Mouse (Mus musculus): ENCODE results near the gene Fibp. TPM values are rescaled to one million over a fixed set of nuclear protein-coding genes. Genes with fewer than 3 reads are reported as not detected.

Gene Fibp
- polyA plus RNA-seq, 1 experiment from 2014 or later: 151 TPM

GRCm38 (mm10) chr19:5422267-5422666 is 38.1 kb upstream of the Fibp start:
- DNase-seq (ENCODE audit: low spot score): no peak
- WGBS: 83% methylated on average over 10 of the region's 10 CpGs

GRCm38 (mm10) chr19:5422895-5423443 is 37.4 kb upstream of the Fibp start:
- no peak for ATAC-seq (ENCODE audit: low FRiP score)
- Histone ChIP-seq H3K9me3 (ENCODE audit: control insufficient read depth, low read length) (no peaks in the 10 kb centered on the region), H3K4me2 (replicated peaks) (peak overlapping the region; percentile 76), H3K4me1 (replicated peaks; ENCODE audit: control insufficient read depth, insufficient read depth, low read length) (peaks cover 24% of the 10 kb centered on the region), H3K9ac (peak overlapping the region; percentile 94), H3K36me3 (replicated peaks; ENCODE audit: control insufficient read depth, insufficient read depth) (peaks cover 53% of the 10 kb centered on the region), H3K4me3 (replicated peaks; ENCODE audit: low read length) (peak overlapping the region; percentile 79), H3K27me3 (ENCODE audit: control insufficient read depth, insufficient read depth, low read length) (no peaks in the 10 kb centered on the region), H3K27ac (no peak overlapping the region)
- DNase-seq (ENCODE audit: low spot score): no peak
- 67% methylated on average over 9 of the region's 9 CpGs for WGBS

More at GRCm38 (mm10) chr19:5422267-5422666, 38.1 kb upstream of the Fibp start:
- peaks cover 51% of the 10 kb centered on the region for H3K36me3 ChIP-seq (replicated peaks; ENCODE audit: control insufficient read depth, insufficient read depth)
- H3K4me1 ChIP-seq (replicated peaks; ENCODE audit: control insufficient read depth, insufficient read depth, low read length): peaks cover 24% of the 10 kb centered on the region
- no peak overlapping the region for H3K4me2 ChIP-seq (replicated peaks)
- no peaks in the 10 kb centered on the region for H3K27me3 ChIP-seq (ENCODE audit: control insufficient read depth, insufficient read depth, low read length)
- no peak overlapping the region for H3K9ac ChIP-seq
- no peak overlapping the region for H3K4me3 ChIP-seq (replicated peaks; ENCODE audit: low read length)
- ATAC-seq (ENCODE audit: low FRiP score): no peak
- no peaks in the 10 kb centered on the region for H3K9me3 ChIP-seq (ENCODE audit: control insufficient read depth, low read length)
- no peak overlapping the region for H3K27ac ChIP-seq

- WGBS: 67% methylated on average over 12 of the region's 12 CpGs
- Histone ChIP-seq H3K4me1 (replicated peaks; ENCODE audit: control insufficient read depth, insufficient read depth, low read length) (peaks cover 24% of the 10 kb centered on the region), H3K4me2 (replicated peaks) (peak overlapping the region; percentile 76), H3K4me3 (replicated peaks; ENCODE audit: low read length) (peak overlapping the region; percentile 79), H3K27me3 (ENCODE audit: control insufficient read depth, insufficient read depth, low read length) (no peaks in the 10 kb centered on the region), H3K9ac (peak overlapping the region; percentile 94), H3K36me3 (replicated peaks; ENCODE audit: control insufficient read depth, insufficient read depth) (peaks cover 57% of the 10 kb centered on the region), H3K9me3 (ENCODE audit: control insufficient read depth, low read length) (no peaks in the 10 kb centered on the region), H3K27ac (peak overlapping the region; percentile 94; the same call in 1 of the 2 replicates)
- DNase-seq (ENCODE audit: low spot score) (no peak), ATAC-seq (ENCODE audit: low FRiP score) (no peak)
Observed at GRCm38 (mm10) chr19:5423561-5423960, 36.9 kb upstream of the Fibp start.

DNA sequence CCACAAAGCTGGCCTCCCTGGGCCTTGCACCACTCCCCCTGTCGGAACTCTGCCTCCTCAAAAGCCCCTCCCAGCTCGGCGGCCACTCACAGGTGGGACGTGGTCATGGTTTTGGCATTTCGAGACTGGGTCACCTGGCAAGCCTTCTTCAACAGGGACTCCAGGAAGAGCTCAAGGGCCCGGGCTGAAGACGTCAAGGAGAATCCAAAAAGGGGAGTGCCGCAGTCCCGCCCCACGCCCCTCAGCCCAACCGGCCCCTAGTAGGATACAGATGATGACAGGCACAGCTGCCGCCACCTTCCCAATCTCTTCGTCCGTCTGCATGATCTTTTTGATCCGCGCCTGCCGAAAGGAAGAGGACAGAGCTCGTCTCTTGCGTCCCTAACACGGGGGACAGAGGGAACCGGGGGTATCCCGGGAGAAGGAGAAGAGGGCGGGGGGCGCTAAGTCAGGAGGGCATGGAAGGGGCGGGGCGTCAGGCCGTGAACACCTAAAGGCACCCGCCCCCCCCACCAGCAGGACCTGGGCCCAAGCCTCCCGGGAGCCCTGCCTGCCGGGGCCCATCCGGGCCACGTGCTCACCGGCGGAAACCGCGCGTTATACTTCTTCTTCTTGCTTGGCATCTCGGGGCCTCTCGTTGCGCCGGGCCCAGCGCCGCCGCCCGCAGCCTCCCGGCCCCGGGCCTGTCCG is 36.2 kb upstream of the Fibp start:
- H3K9me3 ChIP-seq (ENCODE audit: control insufficient read depth, low read length): no peaks in the 10 kb centered on the region
- peak overlapping the region; percentile 94 for H3K9ac ChIP-seq
- peaks cover 58% of the 10 kb centered on the region for H3K36me3 ChIP-seq (replicated peaks; ENCODE audit: control insufficient read depth, insufficient read depth)
- H3K4me1 ChIP-seq (replicated peaks; ENCODE audit: control insufficient read depth, insufficient read depth, low read length): peaks cover 24% of the 10 kb centered on the region
- peak overlapping the region; percentile 76 for H3K4me2 ChIP-seq (replicated peaks)
- peak overlapping the region; percentile 79 for H3K4me3 ChIP-seq (replicated peaks; ENCODE audit: low read length)
- H3K27ac ChIP-seq: peak overlapping the region; percentile 94
- H3K27me3 ChIP-seq (ENCODE audit: control insufficient read depth, insufficient read depth, low read length): no peaks in the 10 kb centered on the region
- WGBS: 1% methylated on average over 45 of the region's 48 CpGs
- DNase-seq (ENCODE audit: low spot score) (no peak), ATAC-seq (ENCODE audit: low FRiP score) (peak; percentile 47; the same call in 1 of the 2 replicates)

DNA sequence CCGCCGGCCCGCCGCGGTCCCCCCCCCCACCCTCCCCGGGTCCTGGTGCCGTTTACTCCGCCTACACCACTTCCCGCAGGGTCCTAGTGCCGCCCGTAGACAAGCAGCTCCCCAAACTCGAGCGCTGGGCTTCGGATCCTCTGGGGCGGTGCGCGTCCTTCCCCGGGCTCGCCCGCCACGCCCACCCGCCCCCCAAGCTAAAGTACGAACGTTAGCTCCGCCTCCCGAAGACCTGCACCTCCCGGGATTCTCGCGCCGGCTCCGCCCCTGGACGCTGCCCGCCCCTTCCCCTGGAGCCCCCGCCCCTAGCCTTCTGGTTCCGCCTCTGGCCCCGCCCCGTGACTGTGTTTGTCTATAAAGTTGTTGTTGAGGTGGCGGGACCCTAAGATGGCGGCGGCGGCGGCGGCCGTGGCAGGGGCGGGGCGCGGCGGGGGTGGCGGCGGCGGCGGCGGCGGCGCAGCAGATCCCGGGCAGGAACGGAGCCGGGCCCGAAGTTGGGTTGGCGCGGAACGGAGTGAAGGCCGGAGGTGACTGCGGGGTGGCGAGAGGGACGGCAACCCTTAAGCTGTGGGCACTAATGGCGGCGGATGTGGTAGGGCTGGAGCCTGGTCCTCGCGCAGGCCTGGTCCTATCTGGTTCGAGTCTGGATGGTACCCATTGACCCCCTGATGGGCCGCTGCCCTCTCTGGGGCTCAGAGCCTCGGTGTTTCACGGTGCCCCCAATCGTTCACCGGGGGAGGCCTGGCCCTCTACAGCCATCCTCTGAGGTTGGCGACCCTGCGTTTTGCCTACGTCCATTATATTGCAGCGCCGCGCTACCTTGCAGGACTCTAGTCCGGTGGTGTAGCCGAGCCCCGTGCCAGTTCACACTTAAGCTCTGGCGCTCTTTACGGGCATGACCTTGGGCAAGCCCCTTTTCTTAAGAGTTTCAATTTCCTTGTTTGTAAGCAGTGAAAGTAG is 35.4 kb upstream of the Fibp start, which contains the start of the genes Drap1 and AI837181:
Gene Drap1, minus strand, starts transcription at position 198 of the 960 bp plus-strand sequence.
Gene AI837181, plus strand, starts transcription at position 363 of the 960 bp plus-strand sequence.
- Histone ChIP-seq H3K27me3 (ENCODE audit: control insufficient read depth, insufficient read depth, low read length) (no peaks in the 10 kb centered on the region), H3K4me1 (replicated peaks; ENCODE audit: control insufficient read depth, insufficient read depth, low read length) (peaks cover 24% of the 10 kb centered on the region), H3K9ac (peak within 1 kb of the TSS; percentile 94), H3K27ac (peak within 1 kb of the TSS; percentile 94), H3K4me2 (replicated peaks) (peak within 1 kb of the TSS; percentile 90), H3K4me3 (replicated peaks; ENCODE audit: low read length) (peak within 1 kb of the TSS; percentile 79), H3K9me3 (ENCODE audit: control insufficient read depth, low read length) (no peaks in the 10 kb centered on the region), H3K36me3 (replicated peaks; ENCODE audit: control insufficient read depth, insufficient read depth) (peaks cover 50% of the 10 kb centered on the region)
- WGBS: under 1% methylated on average over 82 of the region's 87 CpGs
- ATAC-seq (ENCODE audit: low FRiP score) (peak; percentile 93), DNase-seq (ENCODE audit: low spot score) (peak; percentile 96)

- no peaks in the 10 kb centered on the region for H3K27me3 ChIP-seq (ENCODE audit: control insufficient read depth, insufficient read depth, low read length)
- no peak for DNase-seq (ENCODE audit: low spot score)
- ATAC-seq (ENCODE audit: low FRiP score): no peak
- peak overlapping the region; percentile 79 for H3K4me3 ChIP-seq (replicated peaks; ENCODE audit: low read length)
- 94% methylated on average over 18 of the region's 18 CpGs for WGBS
- peaks cover 40% of the 10 kb centered on the region for H3K36me3 ChIP-seq (replicated peaks; ENCODE audit: control insufficient read depth, insufficient read depth)
- H3K9ac ChIP-seq: peak overlapping the region; percentile 94
- peak overlapping the region; percentile 90 for H3K4me2 ChIP-seq (replicated peaks)
- peak overlapping the region; percentile 94; the same call in 1 of the 2 replicates for H3K27ac ChIP-seq
- H3K4me1 ChIP-seq (replicated peaks; ENCODE audit: control insufficient read depth, insufficient read depth, low read length): peaks cover 24% of the 10 kb centered on the region
- H3K9me3 ChIP-seq (ENCODE audit: control insufficient read depth, low read length): no peaks in the 10 kb centered on the region
Observed at GRCm38 (mm10) chr19:5425906-5426565, 34.4 kb upstream of the Fibp start.

GRCm38 (mm10) chr19:5426640-5427290 is 33.6 kb upstream of the Fibp start:
- ATAC-seq (ENCODE audit: low FRiP score): no peak
- H3K9ac ChIP-seq: no peak overlapping the region
- H3K27me3 ChIP-seq (ENCODE audit: control insufficient read depth, insufficient read depth, low read length): no peaks in the 10 kb centered on the region
- WGBS: 95% methylated on average over 13 of the region's 13 CpGs
- peaks cover 24% of the 10 kb centered on the region for H3K4me1 ChIP-seq (replicated peaks; ENCODE audit: control insufficient read depth, insufficient read depth, low read length)
- H3K4me2 ChIP-seq (replicated peaks): peak overlapping the region; percentile 90
- no peak overlapping the region for H3K4me3 ChIP-seq (replicated peaks; ENCODE audit: low read length)
- H3K36me3 ChIP-seq (replicated peaks; ENCODE audit: control insufficient read depth, insufficient read depth): peaks cover 33% of the 10 kb centered on the region
- no peaks in the 10 kb centered on the region for H3K9me3 ChIP-seq (ENCODE audit: control insufficient read depth, low read length)
- no peak overlapping the region for H3K27ac ChIP-seq
- DNase-seq (ENCODE audit: low spot score): no peak

DNA sequence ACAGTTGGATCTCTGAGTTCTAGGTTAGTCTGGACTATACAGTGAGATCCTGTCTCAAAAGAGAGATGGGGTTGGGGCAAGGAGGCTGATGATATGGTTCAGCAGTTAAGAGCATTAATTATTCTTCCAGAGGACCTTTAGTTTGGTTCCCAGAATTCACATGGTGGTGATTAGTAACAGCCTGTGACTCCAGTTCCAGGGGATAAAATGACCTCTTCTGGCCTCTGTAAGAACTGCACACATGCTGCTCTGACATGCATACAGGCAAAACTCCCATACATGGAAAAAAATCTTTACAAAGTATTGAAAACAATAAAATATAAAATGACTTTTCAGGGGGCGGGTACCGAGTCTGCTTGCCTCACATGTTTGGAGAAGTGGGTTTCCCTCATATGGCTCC is 32.3 kb upstream of the Fibp start:
- Histone ChIP-seq H3K4me3 (replicated peaks; ENCODE audit: low read length) (no peak overlapping the region), H3K4me1 (replicated peaks; ENCODE audit: control insufficient read depth, insufficient read depth, low read length) (peaks cover 20% of the 10 kb centered on the region), H3K9me3 (ENCODE audit: control insufficient read depth, low read length) (no peaks in the 10 kb centered on the region), H3K4me2 (replicated peaks) (no peak overlapping the region), H3K27me3 (ENCODE audit: control insufficient read depth, insufficient read depth, low read length) (no peaks in the 10 kb centered on the region), H3K9ac (no peak overlapping the region), H3K36me3 (replicated peaks; ENCODE audit: control insufficient read depth, insufficient read depth) (peaks cover 25% of the 10 kb centered on the region), H3K27ac (no peak overlapping the region)
- WGBS: 96% methylated on average over 2 of the region's 2 CpGs
- peak; percentile 46 for DNase-seq (ENCODE audit: low spot score)
- no peak for ATAC-seq (ENCODE audit: low FRiP score)
